Mouse (Mus musculus) adrenal gland, postnatal 36 days (tissue): Measurements from ENCODE around the gene Gramd1c. TPM values are rescaled to one million over a fixed set of nuclear protein-coding genes. Genes with fewer than 3 reads are reported as not detected.
A peak's percentile ranks its signal among the peaks of the same experiment; 100 is the strongest.

ENCODE experiments used
- DNase-seq, 2 experiments: peaks; one replicate each; pipeline ENCODE4 v3.0.0; 2021; ENCODE audit warnings: mixed read lengths in 1 of 2
- long read RNA-seq, 2 experiments: library from polyadenylated mRNA; stranded (forward); transcript quantifications; one replicate each; pipeline ENCODE4 v2.0.0; 2021; ENCODE audit warnings: borderline sequencing depth in 2 of 2
- total RNA-seq, 2 experiments: library from RNA; stranded (reverse); gene quantifications; 2 replicates each; pipeline ENCODE4 v1.2.3; 2021

Gene Gramd1c
- 1 to 10 TPM; 1.3 to 1.5 TPM for total RNA-seq
- long read RNA-seq, experiment 1, result 0 reads
- long read RNA-seq, experiment 2, partial matches to known transcripts, result 0 of 1 reads
- long read RNA-seq, experiment 2, other reads (novel, unspliced or antisense), result 0 of 1 reads

GRCm38 (mm10) chr16:44063025-44063894 is at the start of gene Gramd1c:
Gene Gramd1c, minus strand, starts transcription at chr16:44063345.
- DNase-seq, result peak; percentile 69 to 80

DNA sequence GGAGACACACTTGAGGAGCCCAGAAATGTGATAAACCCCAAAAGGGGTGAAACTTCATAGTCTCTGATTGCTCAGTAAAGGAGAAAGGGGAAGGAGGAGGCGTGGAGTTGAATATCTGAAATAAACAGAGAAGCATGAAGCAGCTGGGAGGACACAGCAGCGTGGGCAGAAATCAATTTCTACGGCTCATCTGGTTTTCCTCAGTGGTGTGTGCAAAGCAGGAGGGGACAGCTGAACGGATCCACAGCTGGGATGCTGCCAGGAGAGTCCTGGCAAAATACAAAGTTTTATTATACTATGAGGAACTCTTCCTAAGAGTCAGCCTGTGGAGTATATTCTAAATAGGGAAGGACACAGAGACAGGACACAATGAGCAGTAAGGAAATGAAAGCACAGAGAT is 45.9 kb upstream of the Gramd1c start:
- no peak for DNase-seq

GRCm38 (mm10) chr16:44105211-44105610 is 42.1 kb upstream of the Gramd1c start:
- DNase-seq, result no peak

DNA sequence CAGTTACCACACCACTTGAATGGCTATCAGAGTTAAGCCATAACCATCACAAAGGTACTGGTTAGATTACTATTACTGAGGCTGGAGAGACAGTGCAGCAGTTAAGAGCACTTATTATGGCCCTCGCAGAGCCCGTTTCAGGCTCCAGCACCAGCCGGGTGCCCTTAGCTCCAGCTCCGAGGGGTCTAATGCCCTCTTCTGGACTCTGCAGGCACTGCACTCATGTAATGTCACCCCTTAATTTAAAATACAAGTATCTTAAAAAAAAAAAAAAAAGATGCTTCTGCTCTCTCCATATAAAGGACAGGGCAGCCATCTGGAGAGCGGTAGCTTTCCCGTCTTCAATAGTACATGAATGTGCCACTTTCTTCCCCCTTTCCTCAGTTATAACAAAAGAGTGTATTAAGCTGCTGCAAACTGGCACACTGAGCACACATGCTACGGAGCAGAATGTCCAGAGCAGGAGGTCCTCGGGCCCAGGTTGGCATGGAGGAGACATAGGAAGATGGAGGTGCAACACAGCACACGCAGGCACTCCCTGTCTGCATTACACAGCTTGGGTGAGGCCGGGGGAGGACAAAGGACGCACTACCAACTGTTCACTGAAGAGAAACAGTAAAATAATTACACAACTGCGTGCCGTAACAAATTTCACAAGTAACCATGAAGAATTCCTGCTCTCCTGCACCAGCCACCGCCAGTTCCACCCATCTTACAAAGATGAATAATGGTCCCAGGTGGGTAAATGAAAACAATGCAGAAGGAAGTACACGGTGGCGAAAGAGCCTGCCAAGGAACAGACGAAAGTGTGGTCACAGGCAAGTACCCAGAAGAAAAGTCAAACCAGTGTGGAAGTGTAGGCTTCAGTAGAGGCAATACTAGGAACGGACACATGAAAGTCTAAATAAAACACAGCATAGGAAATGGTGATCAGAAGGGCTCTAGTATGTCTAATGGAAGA is 40.9 kb upstream of the Gramd1c start:
- DNase-seq, result no peak

DNA sequence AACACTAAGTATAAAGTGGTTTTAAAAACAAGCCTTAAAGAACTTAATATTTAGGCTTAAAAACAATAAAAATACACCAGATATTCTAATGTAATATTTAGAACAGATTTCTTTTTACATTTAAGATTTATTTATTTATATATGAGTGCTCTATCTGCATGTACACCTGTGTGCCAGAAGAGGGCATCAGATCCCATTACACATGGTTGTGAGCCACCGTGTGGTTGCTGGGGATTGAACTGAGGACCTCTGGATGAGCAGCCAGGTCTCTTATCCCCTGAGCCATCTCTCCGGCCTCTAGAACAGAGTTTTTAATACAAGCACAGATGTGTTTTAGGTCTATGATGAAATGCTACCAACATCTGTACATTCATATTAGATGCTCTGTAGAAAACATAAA is 39.8 kb upstream of the Gramd1c start:
- no peak for DNase-seq

DNA sequence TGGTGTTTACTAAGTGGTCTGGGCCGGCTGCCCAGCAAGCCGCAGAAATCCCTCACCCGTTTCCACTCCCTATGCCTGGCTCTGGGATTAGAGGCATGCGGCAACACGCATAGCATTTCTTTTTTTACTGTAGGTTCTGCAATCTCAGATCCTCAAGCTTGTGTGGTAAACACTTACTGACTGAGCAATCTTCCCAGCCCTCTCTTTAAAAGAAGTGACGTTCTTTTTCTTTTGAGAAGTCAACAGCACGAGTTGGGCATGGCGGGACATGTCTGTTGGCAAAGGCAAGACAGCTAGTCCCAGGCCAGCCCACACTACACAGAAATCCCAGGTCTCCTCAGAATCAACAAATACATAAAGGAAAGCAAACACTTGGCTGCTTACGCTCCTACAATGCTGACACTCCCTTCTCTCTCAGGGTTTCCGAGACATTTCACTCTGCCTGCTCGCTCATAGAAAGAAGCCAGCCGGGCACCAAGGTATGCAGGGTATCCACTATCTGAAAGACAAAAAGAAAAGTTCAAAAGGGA is 38.1 kb upstream of the Gramd1c start:
- no peak for DNase-seq

DNA sequence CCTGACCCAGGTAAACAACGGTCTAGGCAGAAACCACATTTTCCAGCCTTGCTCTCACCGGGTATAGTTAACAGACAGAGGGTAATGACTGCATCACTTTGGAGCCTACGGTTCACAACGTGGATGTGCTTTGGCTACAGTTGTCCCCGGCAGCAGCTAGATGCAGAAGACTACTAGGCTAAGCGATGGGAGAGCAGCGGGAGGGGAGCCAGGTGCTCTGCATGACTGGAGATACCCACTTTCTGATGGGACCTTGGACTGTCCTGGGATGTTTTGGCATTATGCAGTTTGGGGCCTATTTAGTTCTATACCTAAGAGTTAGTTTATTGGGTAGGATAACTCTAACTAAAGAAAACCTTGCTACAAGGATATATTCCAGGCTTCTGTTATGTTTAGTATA is 36.2 kb upstream of the Gramd1c start:
- no peak for DNase-seq

GRCm38 (mm10) chr16:44087650-44088049 is 24.5 kb upstream of the Gramd1c start:
- no peak for DNase-seq

DNA sequence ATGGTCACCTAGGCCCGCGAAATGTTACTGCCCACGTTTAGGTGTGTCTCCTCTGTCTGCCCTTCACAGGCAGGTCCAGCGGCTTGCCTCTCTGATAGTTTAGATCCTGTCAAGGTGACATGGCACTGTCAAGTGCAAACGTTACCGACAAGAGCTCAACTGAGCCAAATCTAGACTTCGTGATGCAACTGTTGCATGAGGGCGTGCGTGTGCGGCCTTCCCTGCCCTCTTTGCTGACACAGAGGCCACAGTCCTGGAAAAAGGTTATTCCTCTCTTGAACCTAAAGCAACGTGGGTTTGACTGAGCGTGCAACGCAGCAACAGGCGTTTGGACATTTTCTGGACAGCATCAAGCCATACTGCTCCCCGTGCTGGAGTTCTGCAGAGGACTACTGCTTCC is 1.8 kb downstream of the Gramd1c start:
- DNase-seq, result no peak

DNA sequence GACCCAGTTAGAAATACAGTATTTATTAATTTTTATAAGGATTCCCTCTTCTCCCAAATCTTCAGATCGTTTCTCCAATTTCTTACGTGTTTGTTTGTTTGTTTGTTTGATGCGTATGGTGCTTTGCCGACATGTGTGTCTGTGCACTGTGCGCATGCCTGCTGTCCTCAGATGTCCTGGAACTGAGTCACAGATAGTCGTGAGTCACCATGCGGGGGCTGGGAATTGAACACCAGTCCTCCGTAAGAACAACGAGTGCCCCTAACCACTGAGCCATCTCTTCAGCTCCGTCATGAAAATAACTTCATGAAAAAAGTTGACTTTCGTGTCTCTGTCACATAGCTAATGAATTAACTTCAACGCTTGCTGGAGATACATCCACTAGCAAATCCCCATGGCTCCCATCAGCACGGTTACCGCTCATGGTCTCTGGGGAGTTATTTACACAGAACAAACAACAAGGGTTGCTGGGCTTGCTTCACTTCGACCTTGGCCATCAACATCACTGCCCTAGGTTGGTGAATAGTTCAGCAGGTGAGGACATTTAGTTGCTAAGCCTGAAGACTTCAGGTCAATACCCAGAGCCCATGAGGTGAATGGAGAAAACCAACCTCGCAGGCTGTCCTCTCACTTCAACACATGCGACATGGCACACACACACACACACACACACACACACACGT is 2.4 kb downstream of the Gramd1c start:
- no peak for DNase-seq

DNA sequence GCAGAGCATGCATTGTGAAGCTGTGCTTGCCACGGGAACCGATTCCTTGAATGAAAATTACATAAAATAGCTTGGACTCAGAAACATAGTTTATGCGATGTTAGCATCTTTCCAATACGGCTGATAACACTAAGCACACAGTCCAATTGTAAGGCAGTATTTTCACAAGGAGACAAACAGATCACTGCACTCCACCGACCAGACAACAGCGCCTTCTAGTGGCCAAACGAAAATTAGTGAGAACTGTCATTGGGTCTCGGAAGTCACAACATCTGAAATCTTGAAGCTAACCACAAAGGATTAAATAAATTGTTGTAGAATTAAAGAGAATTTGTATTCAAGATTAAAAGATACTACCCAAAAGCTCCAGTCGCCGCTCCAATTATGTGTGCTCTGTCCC is 4.4 kb downstream of the Gramd1c start:
- peak; percentile 61 to 74 for DNase-seq

GRCm38 (mm10) chr16:44055766-44056165 is 7.4 kb downstream of the Gramd1c start:
- DNase-seq, result no peak

- DNase-seq, result no peak
These were observed 9.9 kb downstream of the Gramd1c start for GRCm38 (mm10) chr16:44053265-44053664.

GRCm38 (mm10) chr16:44052390-44052789 is 10.8 kb downstream of the Gramd1c start:
- no peak for DNase-seq

GRCm38 (mm10) chr16:44050139-44050538 is 13.0 kb downstream of the Gramd1c start:
- no peak for DNase-seq

DNA sequence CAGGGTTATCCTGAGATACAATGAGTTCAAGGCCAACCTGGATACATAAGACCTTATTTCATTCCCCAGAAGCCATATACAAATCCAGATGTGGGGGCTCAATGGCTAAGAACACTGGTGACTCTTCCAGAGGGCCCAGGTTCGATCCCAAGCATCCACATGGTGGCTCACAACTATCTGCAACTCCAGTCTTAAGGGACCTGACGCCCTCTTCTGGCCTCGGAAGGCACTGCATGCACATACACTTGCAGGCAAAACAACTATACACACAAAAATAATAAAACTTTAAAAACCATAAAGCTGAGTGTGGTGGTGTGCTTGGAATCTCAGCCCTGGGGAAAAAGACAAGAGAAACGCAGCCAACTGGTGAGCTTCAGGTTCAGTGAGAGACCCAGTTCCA is 24.0 kb downstream of the Gramd1c start:
- no peak for DNase-seq

GRCm38 (mm10) chr16:44035221-44035620 is 27.9 kb downstream of the Gramd1c start:
- no peak for DNase-seq

GRCm38 (mm10) chr16:44033365-44033764 is 29.8 kb downstream of the Gramd1c start:
- DNase-seq, result no peak

GRCm38 (mm10) chr16:44029273-44029672 is 33.9 kb downstream of the Gramd1c start:
- DNase-seq, result no peak

DNA sequence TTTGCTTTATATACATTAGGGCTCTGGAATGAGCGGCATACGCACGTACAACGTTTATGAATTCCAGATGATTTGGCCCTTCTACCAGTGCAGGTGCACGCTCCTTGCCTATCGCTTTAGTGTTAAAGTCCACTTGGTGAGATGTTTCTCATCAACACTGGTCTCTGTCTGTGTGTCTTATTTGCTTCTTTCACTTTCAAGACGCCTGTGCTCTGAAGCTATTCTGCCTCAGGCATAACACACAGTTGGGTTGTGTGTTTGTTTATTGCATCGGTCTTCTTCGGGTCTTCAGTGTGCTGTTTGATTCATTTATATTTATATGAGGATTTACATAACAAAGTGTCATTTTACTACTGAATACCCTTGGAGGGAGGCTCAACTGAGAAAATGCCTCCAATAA is 36.3 kb downstream of the Gramd1c start:
- no peak for DNase-seq

GRCm38 (mm10) chr16:44026210-44026609 is 36.9 kb downstream of the Gramd1c start:
- no peak for DNase-seq
